Mouse (Mus musculus): ENCODE measurements around the gene 9130023H24Rik. TPM values are rescaled to one million over a fixed set of nuclear protein-coding genes. Genes with fewer than 3 reads are reported as not detected.

9130023H24Rik gene
- polyA plus RNA-seq, 1 experiment from 2014 or later = 9.5 TPM

DNA sequence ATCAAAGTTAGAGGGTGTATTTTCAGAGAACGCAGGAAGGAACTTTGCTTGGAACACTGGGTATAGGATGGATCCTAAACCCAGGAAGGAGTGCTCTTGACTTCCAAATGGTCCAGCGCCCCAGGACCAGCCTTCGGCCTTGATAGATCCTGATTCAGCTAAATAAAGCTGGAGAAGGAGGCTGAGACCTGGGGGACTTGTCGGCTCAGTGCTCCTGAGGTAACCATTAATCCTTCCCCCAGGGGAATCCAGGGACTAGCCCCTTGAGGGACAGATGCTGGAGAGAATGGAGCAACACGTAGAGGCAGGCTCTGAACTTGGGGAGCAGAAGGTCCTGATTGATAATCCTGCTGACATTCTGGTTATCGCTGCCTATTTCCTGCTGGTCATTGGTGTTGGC lies 27.6 kb upstream of the 9130023H24Rik start, which contains the start of gene Slc5a2:
Gene Slc5a2, plus strand, starts transcription at position 247 of the 400 bp plus-strand sequence.
- H3K27ac ChIP-seq = no peak within 1 kb of the TSS
- H3K4me2 ChIP-seq = no peak within 1 kb of the TSS
- no peak within 1 kb of the TSS for H3K9ac ChIP-seq
- no peak within 1 kb of the TSS for H3K4me3 ChIP-seq
- ATAC-seq = no peak
- H3K4me1 ChIP-seq = no peaks in the 10 kb centered on the region
- H3K36me3 ChIP-seq (ENCODE audit: poor library complexity, severe bottlenecking) = no peaks in the 10 kb centered on the region
- 85% methylated on average over 6 of the region's 6 CpGs for WGBS
- no peaks in the 10 kb centered on the region for H3K27me3 ChIP-seq
- no peaks in the 10 kb centered on the region for H3K9me3 ChIP-seq (replicated peaks)

DNA sequence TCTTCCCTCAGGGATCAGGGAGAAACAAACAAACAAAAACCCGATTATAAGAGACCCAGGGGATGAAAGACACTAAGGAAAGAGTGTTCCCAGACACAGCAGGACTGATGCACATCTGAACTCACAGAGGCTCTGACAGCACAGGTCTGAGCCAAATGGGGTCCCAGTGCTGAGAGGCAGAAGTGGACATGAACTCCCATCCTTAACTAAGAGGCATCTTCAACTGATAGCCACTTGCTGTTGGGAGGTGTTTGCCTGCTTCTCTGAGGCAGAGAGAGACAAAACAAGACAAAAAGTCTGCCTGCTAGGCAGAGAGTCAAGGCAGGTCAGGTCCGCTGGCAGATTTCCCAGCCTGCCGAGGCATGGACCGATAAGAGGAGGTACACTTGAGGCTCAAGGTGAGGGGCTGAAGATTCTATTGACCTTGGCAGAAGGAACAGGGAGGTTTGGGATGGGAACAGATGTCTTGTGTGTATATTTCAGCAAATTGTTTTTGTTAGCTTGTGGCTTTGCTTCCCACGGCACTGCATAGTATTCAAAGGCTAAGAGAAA lies 19.0 kb upstream of the 9130023H24Rik start:
- Histone ChIP-seq H3K4me3 (no peak overlapping the region), H3K9ac (no peak overlapping the region), H3K27me3 (peaks cover 7% of the 10 kb centered on the region; the same call in 1 of the 2 replicates), H3K4me1 (peaks cover 10% of the 10 kb centered on the region), H3K27ac (no peak overlapping the region), H3K4me2 (no peak overlapping the region), H3K36me3 (ENCODE audit: poor library complexity, severe bottlenecking) (no peaks in the 10 kb centered on the region), H3K9me3 (replicated peaks) (no peaks in the 10 kb centered on the region)
- ATAC-seq = no peak
- WGBS = 53% methylated on average over 5 of the region's 5 CpGs

DNA sequence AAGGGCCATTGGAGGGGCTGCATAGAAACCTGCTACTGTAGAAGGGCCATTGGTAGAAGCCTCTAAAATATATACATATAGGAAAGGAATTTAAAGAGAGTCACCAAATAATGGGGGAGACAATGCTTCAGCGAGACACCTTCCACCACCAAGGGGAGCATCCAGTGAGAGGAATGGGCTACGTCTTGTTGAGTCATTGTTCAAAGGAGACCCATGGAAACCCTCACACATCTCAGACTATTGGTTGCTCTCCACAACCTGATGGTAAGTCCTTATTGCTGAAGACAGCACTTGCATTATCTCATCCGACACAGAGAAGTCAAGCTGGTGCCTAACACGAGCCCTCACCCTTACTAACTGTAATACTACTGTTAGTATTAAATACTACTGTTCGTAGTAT lies 17.9 kb upstream of the 9130023H24Rik start:
- Histone ChIP-seq H3K4me2 (no peak overlapping the region), H3K9ac (no peak overlapping the region), H3K9me3 (replicated peaks) (no peaks in the 10 kb centered on the region), H3K4me3 (no peak overlapping the region), H3K27ac (no peak overlapping the region), H3K4me1 (peaks cover 11% of the 10 kb centered on the region), H3K27me3 (peaks cover 11% of the 10 kb centered on the region), H3K36me3 (ENCODE audit: poor library complexity, severe bottlenecking) (no peaks in the 10 kb centered on the region)
- 87% methylated on average over 5 of the region's 5 CpGs for WGBS
- ATAC-seq = no peak

DNA sequence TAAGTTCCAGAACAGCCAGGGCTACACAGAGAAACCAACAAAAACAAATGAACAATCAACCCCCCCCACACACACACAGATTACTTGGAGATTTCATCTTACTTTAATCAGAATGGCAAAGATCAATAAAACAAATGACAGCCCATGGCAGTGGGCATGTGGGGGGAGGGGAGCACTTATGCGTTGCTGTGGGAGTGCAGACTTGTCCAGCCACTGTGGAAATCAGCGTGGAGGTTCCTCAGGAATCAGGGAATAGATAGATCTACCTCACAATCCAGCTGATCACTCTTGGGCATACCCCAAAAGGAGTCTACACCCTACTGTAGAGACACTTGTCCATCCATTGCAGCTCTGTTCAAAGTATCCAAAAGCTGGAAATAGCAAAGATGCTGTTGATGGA lies 17.1 kb upstream of the 9130023H24Rik start:
- Histone ChIP-seq H3K36me3 (ENCODE audit: poor library complexity, severe bottlenecking) (no peaks in the 10 kb centered on the region), H3K9ac (no peak overlapping the region), H3K4me3 (no peak overlapping the region), H3K9me3 (replicated peaks) (no peaks in the 10 kb centered on the region), H3K4me1 (peaks cover 11% of the 10 kb centered on the region), H3K27me3 (peaks cover 15% of the 10 kb centered on the region), H3K4me2 (no peak overlapping the region), H3K27ac (no peak overlapping the region)
- ATAC-seq = no peak
- 63% methylated on average over 2 of the region's 2 CpGs for WGBS

DNA sequence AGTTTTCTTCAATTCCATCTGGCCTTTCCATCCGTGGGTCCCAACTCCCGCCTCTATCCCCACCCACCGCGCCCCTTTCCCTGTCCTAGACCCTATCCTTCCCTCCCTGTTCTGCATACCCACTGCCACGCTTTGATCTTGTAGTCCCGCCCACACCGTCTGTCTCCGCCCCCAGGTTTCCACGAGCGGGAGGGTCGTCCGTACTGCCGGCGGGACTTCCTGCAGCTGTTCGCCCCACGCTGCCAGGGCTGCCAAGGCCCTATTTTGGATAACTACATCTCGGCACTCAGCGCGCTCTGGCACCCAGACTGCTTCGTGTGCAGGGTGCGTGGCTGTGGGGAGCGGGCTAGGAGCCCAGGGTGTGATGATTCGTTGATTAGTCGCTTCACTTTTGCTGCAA lies 14.8 kb upstream of the 9130023H24Rik start:
- Histone ChIP-seq H3K36me3 (ENCODE audit: poor library complexity, severe bottlenecking) (no peaks in the 10 kb centered on the region), H3K9me3 (replicated peaks) (no peaks in the 10 kb centered on the region), H3K4me3 (peak overlapping the region; percentile 37), H3K4me2 (peak overlapping the region; percentile 69), H3K27me3 (peaks cover 17% of the 10 kb centered on the region), H3K27ac (no peak overlapping the region), H3K9ac (peak overlapping the region; percentile 48), H3K4me1 (peaks cover 11% of the 10 kb centered on the region)
- 6% methylated on average over 24 of the region's 24 CpGs for WGBS
- peak; percentile 83 for ATAC-seq

DNA sequence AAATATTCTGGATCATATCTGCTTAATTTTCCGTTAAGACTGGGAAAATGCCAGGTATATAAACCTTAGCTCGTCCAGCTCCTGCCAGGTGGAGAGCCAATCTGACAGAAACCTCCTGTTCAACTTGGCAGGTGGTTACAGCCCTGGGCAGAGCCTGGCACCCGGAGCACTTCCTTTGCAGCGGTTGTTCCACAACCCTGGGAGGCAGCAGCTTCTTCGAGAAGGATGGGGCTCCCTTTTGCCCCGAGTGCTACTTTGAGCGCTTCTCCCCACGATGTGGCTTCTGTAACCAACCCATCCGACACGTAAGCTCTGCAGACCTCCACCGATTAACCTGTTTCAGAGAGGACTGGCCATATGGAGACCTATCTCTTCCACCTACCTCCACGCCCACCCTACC lies 14.1 kb upstream of the 9130023H24Rik start:
- peaks cover 17% of the 10 kb centered on the region for H3K27me3 ChIP-seq
- WGBS = 53% methylated on average over 12 of the region's 12 CpGs
- H3K9me3 ChIP-seq (replicated peaks) = no peaks in the 10 kb centered on the region
- H3K4me2 ChIP-seq = peak overlapping the region; percentile 69
- H3K9ac ChIP-seq = 0 out of 2 replicates have a peak overlapping the region, but pooled peaks have one; percentile 48
- peak overlapping the region; percentile 37 for H3K4me3 ChIP-seq
- H3K36me3 ChIP-seq (ENCODE audit: poor library complexity, severe bottlenecking) = no peaks in the 10 kb centered on the region
- no peak for ATAC-seq
- no peak overlapping the region for H3K27ac ChIP-seq
- peaks cover 15% of the 10 kb centered on the region for H3K4me1 ChIP-seq

DNA sequence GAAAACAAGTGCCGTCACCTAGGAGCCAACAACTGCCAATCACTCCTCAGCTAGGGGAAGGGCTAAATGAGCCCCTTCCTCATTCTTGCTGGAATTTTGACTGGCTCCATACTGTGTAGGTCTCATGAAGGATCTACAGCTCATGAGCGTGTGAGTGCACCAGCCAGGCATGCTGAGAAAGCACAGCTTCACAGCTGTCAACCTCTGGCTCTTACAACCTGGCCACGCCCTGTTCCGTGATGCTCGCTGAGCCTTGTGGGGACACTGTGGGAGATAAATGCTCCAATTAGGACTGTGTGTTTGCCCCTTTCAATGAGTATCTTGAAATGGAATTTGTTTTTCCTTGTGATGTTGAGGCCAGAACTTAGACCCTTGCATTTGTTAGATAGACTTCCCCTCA lies 12.2 kb upstream of the 9130023H24Rik start:
- no peaks in the 10 kb centered on the region for H3K9me3 ChIP-seq (replicated peaks)
- no peak overlapping the region for H3K4me3 ChIP-seq
- 83% methylated on average over 5 of the region's 5 CpGs for WGBS
- no peak overlapping the region for H3K4me2 ChIP-seq
- H3K9ac ChIP-seq = no peak overlapping the region
- H3K27me3 ChIP-seq = peaks cover 17% of the 10 kb centered on the region
- H3K4me1 ChIP-seq = peaks cover 22% of the 10 kb centered on the region
- no peak for ATAC-seq
- no peak overlapping the region for H3K27ac ChIP-seq
- peaks cover 3% of the 10 kb centered on the region for H3K36me3 ChIP-seq (ENCODE audit: poor library complexity, severe bottlenecking)

DNA sequence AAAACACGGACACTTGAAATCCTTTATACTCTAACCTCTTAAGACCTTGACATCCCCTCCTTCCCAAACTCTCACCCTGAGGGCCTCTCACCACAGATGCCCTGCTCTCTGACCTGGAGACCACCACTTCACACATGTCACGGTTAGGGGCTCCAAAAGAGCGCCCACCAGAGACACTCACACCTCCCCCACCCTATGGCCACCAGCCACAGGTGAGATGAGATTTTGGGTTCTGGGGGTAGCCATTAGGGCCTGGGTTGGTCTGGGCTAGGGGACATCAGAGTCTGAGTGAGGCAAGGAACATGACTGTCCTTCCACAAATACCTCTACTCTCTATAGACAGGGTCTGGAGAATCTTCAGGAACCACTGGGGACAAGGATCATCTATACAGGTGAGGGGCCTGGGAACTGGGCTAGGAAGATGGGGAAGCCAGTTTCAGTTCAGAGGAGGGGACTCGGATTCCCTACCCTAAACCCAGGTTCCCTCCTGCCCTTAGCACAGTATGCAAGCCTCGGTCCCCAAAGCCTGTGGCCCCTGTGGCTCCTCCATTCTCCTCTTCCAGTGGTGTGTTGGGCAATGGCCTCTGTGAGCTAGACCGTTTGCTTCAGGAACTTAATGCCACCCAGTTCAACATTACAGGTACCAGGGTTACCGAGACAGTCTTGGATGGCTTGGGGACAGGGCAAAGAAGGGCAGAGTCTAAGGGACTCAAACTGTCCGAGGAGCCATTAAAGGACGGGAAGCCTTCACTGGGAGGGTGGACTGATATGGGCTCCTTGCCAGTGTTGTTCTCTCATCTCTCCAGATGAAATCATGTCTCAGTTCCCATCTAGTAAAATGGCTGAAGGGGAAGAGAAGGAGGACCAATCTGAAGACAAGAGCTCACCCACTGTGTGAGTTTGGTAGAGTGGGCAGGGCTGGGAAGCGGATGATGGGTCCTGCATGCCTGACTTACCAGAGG lies 10.5 kb upstream of the 9130023H24Rik start:
- H3K4me1 ChIP-seq = peaks cover 22% of the 10 kb centered on the region
- no peak overlapping the region for H3K4me3 ChIP-seq
- H3K4me2 ChIP-seq = no peak overlapping the region
- H3K9me3 ChIP-seq (replicated peaks) = no peaks in the 10 kb centered on the region
- ATAC-seq = no peak
- peaks cover 15% of the 10 kb centered on the region for H3K27me3 ChIP-seq
- no peak overlapping the region for H3K9ac ChIP-seq
- H3K27ac ChIP-seq = no peak overlapping the region
- peaks cover 16% of the 10 kb centered on the region for H3K36me3 ChIP-seq (ENCODE audit: poor library complexity, severe bottlenecking)
- WGBS = 89% methylated on average over 10 of the region's 10 CpGs

DNA sequence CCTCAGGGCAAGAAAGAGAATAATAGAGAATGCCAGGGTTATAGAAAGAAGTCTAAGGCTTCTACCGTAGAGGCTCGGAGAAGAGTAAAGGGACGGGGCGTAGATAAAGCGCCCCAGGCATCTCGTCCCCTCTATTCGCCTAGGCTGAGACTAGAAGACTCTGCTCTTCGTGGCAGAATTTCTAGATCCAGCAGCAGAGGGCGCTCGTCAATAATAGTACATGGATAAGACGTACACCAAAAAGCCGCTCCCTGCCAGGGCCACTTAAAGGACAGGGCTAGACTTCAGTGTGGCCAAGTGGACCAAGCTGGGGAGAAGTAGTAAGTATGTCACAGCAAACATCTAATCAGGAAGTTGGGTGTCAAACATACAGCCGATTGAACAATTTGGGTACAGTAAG lies 9.6 kb upstream of the 9130023H24Rik start:
- peak; percentile 82 for ATAC-seq
- WGBS = under 1% methylated on average over 13 of the region's 13 CpGs

DNA sequence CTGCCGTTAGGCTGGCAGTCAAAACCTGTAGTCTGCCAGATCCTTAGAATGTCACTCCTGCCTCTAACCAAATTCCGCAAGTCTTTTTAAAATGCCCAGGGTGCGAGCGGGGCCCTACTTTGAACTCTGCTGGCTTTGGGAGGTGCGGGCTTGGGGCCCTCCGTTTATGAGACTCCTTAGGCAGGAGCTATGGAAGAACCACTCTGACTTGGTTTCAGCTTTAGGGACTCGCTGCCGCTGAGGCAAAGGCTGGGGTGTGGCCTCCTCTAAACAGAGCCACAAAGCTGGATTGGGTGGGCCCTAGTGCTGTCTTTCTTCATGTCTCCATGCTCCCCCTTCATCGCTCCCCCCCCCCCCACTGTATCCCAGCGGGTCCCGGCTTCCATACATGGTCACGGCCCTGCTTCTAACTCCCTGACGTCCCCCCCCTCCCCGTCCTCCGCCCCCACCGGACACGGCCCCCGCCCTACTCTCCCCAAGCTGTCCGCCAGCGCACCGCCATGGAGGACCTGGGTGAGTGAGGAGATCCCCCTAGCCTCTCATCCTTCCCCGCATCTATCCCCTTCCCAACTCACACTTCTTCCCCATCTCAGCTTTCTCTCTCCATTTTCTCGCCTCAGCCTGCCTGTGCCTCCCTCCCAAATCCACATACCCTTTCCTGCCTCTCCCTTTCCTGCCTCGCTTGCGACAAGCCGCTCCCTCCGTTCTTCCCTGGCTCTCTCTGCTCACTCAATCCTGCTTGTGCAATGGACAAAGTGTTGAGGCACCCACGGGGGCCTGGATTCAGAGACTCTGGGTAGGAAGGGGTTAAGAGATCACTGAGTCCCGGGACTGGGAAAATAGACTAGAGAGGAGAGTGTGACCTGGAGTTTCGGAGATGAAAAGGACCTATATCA lies 8.9 kb upstream of the 9130023H24Rik start, which contains the start of gene Tgfb1i1:
Gene Tgfb1i1, plus strand, starts transcription at position 317 of the 896 bp plus-strand sequence.
- Histone ChIP-seq H3K27ac (peak within 1 kb of the TSS; percentile 32; the same call in 1 of the 2 replicates), H3K4me2 (peak within 1 kb of the TSS; percentile 62), H3K9ac (peak within 1 kb of the TSS; percentile 62), H3K27me3 (peaks cover 10% of the 10 kb centered on the region), H3K9me3 (replicated peaks) (no peaks in the 10 kb centered on the region), H3K36me3 (ENCODE audit: poor library complexity, severe bottlenecking) (peaks cover 30% of the 10 kb centered on the region), H3K4me1 (peaks cover 11% of the 10 kb centered on the region), H3K4me3 (peak within 1 kb of the TSS; percentile 37)
- 2% methylated on average over 20 of the region's 30 CpGs for WGBS
- ATAC-seq = peak; percentile 60

More for the DNA sequence above, 9.6 kb upstream of the 9130023H24Rik start:
- Histone ChIP-seq H3K4me3 (peak overlapping the region; percentile 37), H3K27me3 (peaks cover 15% of the 10 kb centered on the region), H3K9ac (peak overlapping the region; percentile 62; the same call in 1 of the 2 replicates), H3K4me2 (peak overlapping the region; percentile 62), H3K9me3 (replicated peaks) (no peaks in the 10 kb centered on the region), H3K4me1 (peaks cover 18% of the 10 kb centered on the region), H3K36me3 (ENCODE audit: poor library complexity, severe bottlenecking) (peaks cover 24% of the 10 kb centered on the region), H3K27ac (peak overlapping the region; percentile 32; the same call in 1 of the 2 replicates)

DNA sequence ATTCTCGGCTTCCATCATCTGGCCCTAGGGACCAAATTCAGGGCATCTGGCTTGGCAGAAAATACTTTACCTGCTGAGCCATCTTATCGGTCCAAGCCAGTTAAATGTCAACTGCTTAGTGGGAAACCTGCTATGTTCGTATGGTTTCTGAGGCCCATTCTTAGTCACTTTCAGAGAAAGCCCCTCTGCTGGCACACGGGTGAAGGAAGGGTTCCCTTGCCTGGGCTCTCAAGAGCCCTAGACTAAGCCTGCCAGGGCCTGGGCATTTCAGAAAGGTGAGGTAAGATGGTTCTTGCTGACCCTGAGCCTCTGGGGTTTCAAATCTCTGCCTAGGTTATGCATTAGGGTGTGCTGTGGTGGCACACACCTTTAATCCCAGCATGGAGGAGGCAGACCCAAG lies 7.7 kb upstream of the 9130023H24Rik start:
- ATAC-seq = no peak
- peaks cover 41% of the 10 kb centered on the region for H3K36me3 ChIP-seq (ENCODE audit: poor library complexity, severe bottlenecking)
- H3K27me3 ChIP-seq = peaks cover 7% of the 10 kb centered on the region; the same call in 1 of the 2 replicates
- H3K4me2 ChIP-seq = no peak overlapping the region
- no peak overlapping the region for H3K27ac ChIP-seq
- no peak overlapping the region for H3K9ac ChIP-seq
- no peak overlapping the region for H3K4me3 ChIP-seq
- peaks cover 11% of the 10 kb centered on the region for H3K4me1 ChIP-seq
- H3K9me3 ChIP-seq (replicated peaks) = no peaks in the 10 kb centered on the region
- 88% methylated on average over 4 of the region's 4 CpGs for WGBS
